Mouse (Mus musculus): ENCODE measurements at regions not wholly inside any gene's neighbourhood (a gene's known extent, or its start where the extent isn't known, plus 50 kb on each side); places are given as distances from the start of the nearest gene placed in this dataset.

DNA sequence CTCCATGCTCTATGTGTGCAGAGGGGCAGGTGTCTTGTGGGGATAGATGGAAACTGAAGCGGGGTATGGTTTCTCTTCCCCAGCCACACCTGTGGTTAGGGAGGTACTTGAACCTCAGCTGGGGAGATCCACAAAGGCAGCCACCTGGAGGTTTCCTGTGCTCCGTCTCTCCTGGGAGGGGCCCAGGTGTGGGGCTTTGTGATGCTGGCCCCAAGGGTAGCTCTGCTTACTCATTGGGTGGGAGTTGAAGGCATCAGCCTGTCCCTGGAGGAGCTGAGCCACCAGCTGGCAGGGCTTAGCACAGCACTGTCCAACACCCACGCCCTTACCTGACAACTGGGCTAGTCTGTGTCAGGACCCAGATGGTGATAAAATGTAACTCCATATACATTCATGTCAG is 81.4 kb downstream of the Lhx2 start:
- in situ Hi-C loops (cut with MboI, MseI) = loop anchor here in 1 of 2 experiments (10.0 to 25.0 kb wide), 2 partner anchors 244 to 1142 kb away; no protein-coding TSS in a partner anchor

DNA sequence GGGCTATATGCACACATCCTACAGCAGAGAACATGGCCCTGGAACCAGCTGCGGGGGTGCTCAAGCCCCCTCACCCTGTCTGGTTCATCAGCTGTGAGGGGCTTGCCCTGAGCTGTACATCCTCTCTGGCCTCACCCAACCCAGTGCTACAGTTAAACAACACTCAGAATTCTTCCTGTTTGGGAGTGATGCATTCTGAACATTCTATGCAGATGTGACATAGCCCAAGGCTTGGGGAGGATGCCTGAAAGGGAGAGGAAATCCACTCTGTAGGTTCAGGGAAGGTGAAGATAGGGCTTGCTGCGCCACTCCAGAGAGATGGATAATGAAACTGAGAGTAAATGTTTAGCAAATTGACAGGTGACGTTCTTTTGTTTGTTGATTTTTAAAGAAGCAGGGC is 83.3 kb downstream of the Lhx2 start:
- in situ Hi-C loops (cut with MboI, MseI) = loop anchor here in 1 of 2 experiments (10.0 to 25.0 kb wide), 2 partner anchors 242 to 1140 kb away; no protein-coding TSS in a partner anchor

DNA sequence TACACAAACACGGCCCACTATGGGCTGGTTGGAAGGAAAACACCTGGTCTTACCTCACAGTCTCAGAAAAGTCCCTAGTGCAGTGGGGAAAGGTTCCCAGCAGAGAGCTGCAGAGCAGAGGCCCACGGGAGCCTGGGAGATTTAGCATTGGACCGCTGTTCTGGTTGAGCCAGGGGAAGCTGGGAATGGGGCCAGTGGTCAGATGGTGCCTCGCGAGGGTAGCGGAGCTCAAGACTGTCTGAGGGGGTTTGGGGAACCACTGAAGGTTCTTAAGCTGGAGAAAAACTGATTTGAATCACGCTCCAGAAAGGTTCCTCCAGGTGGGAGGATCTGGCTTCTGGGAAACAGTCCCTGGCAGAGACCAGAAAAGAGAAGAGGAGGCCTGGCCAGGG is 84.8 kb downstream of the Lhx2 start:
- in situ Hi-C loops (cut with MboI, MseI) = loop anchor here in 1 of 2 experiments (10.0 to 25.0 kb wide), 2 partner anchors 241 to 1138 kb away; no protein-coding TSS in a partner anchor

DNA sequence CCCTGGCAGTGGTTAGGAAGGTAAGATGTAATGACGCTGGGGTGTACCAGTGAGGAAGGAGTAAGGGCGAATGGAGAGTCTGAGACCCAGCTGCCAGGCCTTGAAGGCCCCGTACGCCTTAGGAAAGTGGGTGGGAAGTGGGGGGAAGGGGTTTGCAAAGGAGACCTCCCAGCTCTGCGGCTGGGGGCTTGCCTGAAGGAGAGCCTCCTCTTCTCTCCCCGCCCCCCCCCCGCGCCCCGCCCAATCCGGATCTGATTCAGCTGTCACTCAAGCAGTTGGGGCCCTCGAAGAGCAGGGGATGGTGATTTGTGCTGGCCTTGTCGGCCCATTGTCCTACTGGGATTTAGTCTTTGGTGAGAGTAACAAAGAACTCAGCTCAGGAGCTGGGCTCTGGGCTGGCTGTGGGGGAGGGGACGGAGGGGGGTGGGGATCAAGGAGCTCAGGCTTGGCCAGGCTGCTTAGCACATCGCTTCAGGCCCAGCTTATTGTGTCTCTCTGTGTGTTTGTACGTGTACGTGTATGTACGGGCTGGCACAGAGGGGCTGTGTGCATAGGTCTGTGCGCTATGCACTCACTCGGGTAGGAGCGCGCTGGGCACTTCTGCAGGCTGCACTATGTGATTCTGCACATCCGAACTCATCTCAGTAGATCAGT is 85.3 kb downstream of the Lhx2 start:
- in situ Hi-C loops (cut with MboI, MseI) = loop anchor here in 1 of 2 experiments (10.0 to 25.0 kb wide), 2 partner anchors 240 to 1138 kb away; no protein-coding TSS in a partner anchor

DNA sequence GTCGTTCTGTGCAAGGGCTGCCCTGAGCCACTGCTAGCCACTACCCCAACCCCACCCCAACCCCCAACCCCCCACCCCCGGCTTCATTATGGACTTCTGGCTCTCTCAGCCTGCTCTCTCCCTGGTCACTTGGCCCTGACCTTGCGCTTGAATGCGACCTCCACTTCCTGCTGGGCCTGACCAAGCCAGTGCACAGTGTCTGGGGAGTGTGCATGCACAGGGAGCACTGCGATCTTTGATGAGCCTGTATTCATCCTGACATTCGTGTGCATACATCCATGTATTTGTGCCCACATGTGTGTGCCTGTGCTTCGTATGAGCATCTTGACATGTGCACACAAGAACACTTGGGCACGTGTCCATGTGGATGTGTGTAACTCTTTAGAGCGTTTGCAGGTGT is 85.9 kb downstream of the Lhx2 start:
- in situ Hi-C loops (cut with MboI, MseI) = loop anchor here in 1 of 2 experiments (5.0 to 25.0 kb wide), 3 partner anchors 167 to 1137 kb away; no protein-coding TSS in a partner anchor

DNA sequence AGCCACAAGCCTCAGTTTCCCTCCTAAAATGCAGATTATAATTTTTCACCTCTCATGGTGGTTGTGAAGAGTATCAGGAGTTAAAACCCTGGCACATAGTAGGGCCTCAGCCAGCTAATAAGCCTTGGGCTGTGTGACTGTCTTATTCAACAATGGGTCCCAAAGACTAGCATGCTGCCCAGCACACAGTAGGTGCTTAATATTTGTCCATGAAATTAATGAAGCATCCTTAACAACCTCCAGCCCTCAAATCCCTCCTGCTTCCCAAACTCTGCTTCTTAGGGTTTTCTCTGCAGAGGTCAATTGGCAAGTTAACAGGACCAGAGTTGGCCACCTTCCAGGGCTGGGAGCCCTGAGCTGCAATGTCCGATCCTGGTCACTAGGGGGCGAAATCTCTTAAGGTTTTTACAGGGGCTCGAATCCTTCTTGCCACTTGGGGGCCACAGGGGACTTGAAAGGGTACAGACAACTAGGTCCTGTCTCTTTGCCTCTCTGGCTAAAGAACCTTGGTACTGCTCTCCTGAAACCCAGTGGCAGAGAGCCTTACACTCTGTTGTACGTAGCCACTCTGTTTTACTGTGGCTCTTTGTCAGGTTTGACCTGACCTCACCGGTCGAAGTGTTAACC is 81.6 kb upstream of the Nek6 start:
- in situ Hi-C loops (cut with MboI, MseI) = loop anchor here (5.0 to 10.0 kb wide), 3 partner anchors 157 to 235 kb away; no protein-coding TSS in a partner anchor

DNA sequence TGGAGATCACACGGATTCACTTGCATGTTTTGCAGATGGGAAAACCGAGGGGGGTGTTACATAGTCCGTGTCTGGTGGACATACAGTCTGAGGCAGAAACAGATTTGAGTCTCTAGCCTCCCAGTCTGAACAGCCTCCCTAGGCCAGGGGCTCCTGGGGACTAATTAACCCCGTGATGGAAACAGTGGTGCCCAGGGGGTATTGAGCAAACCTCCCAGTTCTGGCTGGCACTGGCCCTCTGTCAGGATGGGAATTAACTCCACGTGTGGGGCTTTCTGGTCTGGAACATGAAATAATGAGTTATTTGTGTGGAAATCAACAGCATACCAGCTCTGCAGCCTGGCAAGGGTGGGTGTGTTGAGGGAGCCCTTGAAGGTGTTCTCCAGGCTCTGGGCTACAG is 79.9 kb upstream of the Nek6 start:
- in situ Hi-C loops (cut with MboI, MseI) = loop anchor here in 1 of 2 experiments (5.0 kb wide), 1 partner anchor 156 kb away; no protein-coding TSS in a partner anchor

DNA sequence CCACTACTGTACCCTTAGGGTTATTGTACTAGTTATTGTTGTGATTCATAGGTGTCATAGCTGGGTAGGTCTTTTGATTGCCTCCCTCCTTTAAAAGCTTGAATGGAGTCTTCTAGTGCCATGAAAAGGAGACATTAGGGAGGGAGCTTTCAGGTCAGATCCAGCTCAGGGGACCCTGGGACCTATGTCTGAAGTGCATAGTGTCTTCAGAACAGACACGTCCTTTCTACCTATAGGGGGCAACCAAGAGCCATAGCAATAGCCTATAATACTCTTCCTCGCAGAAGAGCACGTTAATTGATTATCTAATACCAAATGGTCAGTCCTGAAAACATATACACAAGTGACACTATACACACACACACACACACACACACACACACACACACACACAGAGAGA is 77.7 kb upstream of the Nek6 start:
- in situ Hi-C loops (cut with MboI, MseI) = loop anchor here in 1 of 2 experiments (5.0 kb wide), 1 partner anchor 154 kb away; no protein-coding TSS in a partner anchor

DNA sequence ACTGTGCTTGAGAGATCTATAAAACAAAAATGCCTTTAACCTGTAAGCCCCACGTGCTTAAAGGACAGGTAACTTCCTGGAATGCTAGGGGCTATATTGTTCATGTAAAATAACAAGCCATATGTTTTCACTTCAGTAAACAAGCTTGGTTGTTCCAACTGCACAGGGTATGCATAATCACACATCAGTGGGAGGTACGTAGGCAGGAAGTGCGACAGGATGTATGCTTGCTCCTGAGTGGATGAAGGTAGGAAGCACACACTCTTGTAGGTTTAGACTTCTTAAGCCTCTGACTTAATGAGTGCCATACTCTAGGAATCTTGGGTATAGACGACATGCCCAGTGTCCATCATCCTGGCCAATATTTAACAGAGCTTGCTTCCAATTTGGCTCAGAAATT is 74.7 kb upstream of the Nek6 start:
- in situ Hi-C loops (cut with MboI, MseI) = no loop called here

DNA sequence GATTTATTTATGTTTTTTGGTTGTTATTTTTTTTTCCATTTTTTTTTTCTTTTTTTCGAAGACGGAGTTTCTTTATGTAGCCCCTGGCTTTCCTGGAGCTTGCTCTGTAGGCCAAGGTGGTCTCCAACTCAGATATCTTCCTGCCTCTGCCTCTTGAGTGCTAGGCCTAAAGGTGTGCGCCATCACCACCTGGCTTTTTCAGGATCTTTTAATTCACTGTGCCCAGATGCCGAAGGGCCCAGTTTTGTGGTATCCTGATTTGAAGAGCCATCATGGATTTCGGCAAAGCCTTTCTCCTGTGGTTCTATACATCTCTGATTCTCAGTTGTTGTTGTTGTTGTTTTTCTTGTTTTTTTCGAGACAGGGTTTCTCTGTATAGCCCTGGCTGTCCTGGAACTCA is 72.3 kb upstream of the Nek6 start:
- in situ Hi-C loops (cut with MboI, MseI) = no loop called here

DNA sequence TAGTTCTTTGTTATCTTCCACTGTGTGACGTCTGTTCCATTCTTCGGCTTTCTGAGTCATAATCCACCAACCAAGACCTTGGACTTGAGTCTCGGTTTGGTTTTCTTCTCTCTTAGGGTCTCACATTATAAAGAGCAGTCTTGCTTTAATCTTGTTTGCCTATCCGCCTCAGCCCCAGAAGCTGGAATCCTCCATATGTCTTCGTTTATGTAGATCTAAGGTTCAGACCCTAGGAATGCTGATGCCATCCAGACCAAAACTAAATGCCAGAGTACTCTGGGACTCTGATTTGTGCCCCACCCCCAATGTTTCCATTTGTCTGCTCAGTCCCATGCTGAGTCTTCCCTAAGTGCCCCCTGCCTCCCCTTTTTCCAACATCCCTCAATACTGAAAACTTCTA is 71.5 kb upstream of the Nek6 start:
- in situ Hi-C loops (cut with MboI, MseI) = no loop called here

DNA sequence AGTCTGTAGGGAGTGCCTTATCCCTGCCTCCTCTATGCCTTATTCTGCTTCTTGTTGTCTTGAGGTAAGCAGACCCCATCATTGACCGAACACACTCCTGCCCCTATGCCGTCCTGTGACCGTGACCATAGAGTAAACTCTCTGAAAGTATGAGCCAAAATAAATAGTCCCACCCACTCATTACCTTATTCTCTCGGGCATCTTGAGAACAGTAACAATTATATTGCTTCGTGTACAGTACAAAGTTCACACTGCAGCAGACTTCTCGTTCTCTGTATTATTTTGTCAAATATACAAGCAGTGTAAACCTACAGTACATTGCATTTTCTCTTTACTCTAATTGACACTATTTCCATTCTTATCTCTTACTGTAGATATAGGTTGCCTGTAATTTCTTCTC is 62.4 kb upstream of the Nek6 start:
- in situ Hi-C loops (cut with MboI, MseI) = no loop called here

DNA sequence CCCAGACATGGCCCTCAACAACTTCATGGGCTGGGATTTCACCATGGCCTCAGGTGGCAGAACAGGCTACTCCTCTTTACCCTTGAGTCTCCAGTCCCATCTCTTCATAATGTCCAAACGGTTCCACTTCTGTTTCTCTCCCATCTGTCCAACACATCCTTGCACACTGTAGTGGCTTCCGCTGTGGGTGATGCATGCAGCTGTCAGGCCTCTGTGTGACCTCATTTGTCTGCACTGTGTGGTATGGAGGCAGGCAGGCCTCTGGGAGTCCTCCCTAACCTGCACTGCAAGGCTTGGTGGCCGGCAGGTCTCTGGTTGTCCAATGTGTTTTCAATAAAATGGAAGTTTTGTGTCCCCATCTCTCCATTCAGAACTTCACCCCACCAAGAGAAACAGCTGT is 54.9 kb upstream of the Nek6 start:
- in situ Hi-C loops (cut with MboI, MseI) = no loop called here

DNA sequence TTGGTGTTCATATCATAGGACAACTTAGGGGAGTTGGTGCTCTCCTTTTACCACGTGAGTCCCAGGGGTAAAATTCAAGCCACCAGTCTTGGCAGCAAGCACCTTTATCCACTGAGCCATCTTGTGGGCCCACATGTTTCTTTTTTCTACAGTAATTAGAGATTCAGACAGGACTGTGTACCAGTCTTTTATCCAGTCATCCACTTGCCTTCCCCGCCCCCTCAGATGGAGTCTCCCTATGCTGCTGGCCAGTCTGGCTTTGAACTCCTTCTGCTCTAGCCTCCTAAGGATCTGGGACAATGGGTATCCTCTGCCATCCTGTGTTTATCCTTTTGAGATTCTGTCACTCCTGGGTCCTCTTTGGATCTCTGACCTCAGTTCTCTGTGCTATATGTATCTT is 51.1 kb upstream of the Nek6 start:
- in situ Hi-C loops (cut with MboI, MseI) = no loop called here

DNA sequence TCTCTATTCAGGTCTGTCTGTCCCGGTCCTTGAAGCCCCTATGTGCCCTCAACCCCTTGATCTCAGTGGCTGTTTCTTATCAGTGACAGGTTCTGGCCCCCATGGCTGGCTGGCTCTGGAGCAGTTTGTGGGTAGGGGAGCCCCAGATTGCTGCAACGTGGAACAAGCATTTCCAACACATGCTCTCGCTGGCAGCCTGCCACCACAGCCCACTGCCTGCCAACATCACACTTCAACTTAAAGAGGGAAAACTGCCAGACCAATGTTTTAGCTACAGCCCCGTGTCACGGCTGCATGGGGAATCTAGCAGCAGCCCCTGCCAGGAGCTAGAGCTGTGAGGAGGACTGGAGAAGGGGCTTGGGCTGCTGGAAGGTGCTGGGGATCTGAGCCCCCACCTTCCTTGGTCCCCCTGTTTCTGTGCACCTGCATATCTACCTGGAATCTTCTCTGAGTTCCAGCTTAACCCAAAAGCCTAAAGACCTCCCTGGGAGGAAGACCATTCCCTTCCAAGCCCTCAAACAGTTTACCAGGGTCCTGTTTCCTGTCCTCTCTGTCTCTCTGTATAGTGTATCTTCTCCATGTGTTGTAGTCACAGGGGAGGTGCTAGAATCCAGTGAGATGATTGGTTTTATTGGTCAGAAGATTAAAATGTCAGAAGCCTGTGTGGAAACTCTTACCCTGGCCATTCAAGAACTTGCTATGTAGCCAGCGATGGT is 50.5 kb upstream of the Nek6 start:
- in situ Hi-C loops (cut with MboI, MseI) = no loop called here
